Mouse (Mus musculus) CH12.LX (cell line): ENCODE results near the gene Cux1. TPM values are rescaled to one million over a fixed set of nuclear protein-coding genes. Genes with fewer than 3 reads are reported as not detected.
A peak's percentile ranks its signal among the peaks of the same experiment; 100 is the strongest.
"Not testable (repeated sequence)": the region's sequence is repeated elsewhere in the genome, so short reads cannot be mapped to it uniquely, and the experiment has no call there.

Experiments
- DNase-seq: peaks from one replicate; pipeline ENCODE4 v3.0.0-alpha.2; 2013; ENCODE audit errors: extremely low read depth
- H3K27ac ChIP-seq: 2 replicates; pipeline ENCODE4 v1.5.1; 2012; ENCODE audit warnings: low read depth, mild to moderate bottlenecking, control low read depth, moderate library complexity; ENCODE audit not compliant: insufficient read depth
- H3K27me3 ChIP-seq: replicated peaks from 2 replicates; pipeline ENCODE3; 2012; ENCODE audit warnings: inconsistent platforms
- H3K36me3 ChIP-seq, 2 experiments: replicated peaks in 1 of 2; 2 replicates each; pipeline versions ENCODE3 to v1.6.1; 2012; ENCODE audit warnings: inconsistent platforms in 1 of 2, low read length in 1 of 2, mild to moderate bottlenecking in 1 of 2, mixed read lengths in 1 of 2, moderate library complexity in 1 of 2; ENCODE audit not compliant: control insufficient read depth in 1 of 2, insufficient read depth in 1 of 2
- H3K4me1 ChIP-seq, 2 experiments: 2 replicates each; pipeline ENCODE4 v1.6.1; 2012; ENCODE audit warnings: inconsistent platforms in 1 of 2, moderate library complexity in 1 of 2; ENCODE audit not compliant: insufficient read depth in 2 of 2, control insufficient read depth in 1 of 2
- H3K4me2 ChIP-seq: 2 replicates; pipeline ENCODE4 v1.6.1; 2012; ENCODE audit warnings: low read depth, mild to moderate bottlenecking, control low read depth; ENCODE audit not compliant: poor library complexity, insufficient read depth, severe bottlenecking
- H3K4me3 ChIP-seq, 3 experiments: fragments of 150-350 bp in 1 of 3; sonication (generic) in 1 of 3; replicated peaks in 1 of 3; 2 replicates each; pipeline versions ENCODE3 to v1.5.1; 2011 to 2012; ENCODE audit warnings: low read depth in 2 of 3, low read length in 2 of 3, mild to moderate bottlenecking in 2 of 3, moderate library complexity in 2 of 3, control low read depth in 1 of 3, improper control_type of control experiment in 1 of 3, inconsistent platforms in 1 of 3, mixed read lengths in 1 of 3; ENCODE audit not compliant: poor library complexity in 1 of 3
- H3K79me2 ChIP-seq: replicated peaks from 2 replicates; pipeline ENCODE4 v1.6.1; 2012; ENCODE audit warnings: mild to moderate bottlenecking, moderate library complexity; ENCODE audit not compliant: control insufficient read depth, poor library complexity, insufficient read depth, severe bottlenecking; ENCODE audit errors: extremely low read depth
- H3K9ac ChIP-seq: 2 replicates; pipeline ENCODE4 v1.6.1; 2012; ENCODE audit warnings: low read depth, mild to moderate bottlenecking, control low read depth, moderate library complexity; ENCODE audit not compliant: insufficient read depth
- H3K9me3 ChIP-seq: replicated peaks from 2 replicates; pipeline ENCODE3; 2012; ENCODE audit warnings: low read length, inconsistent platforms, mixed read lengths
- BHLHE40 ChIP-seq: IDR thresholded peaks from 2 replicates; pipeline ENCODE4 v1.6.1; 2011; ENCODE audit warnings: mild to moderate bottlenecking, low read depth, low read length, improper control_type of control experiment
- CTCF ChIP-seq, 2 experiments: IDR thresholded peaks in 1 of 2; conservative IDR thresholded peaks in 1 of 2; 2 replicates each; pipeline ENCODE4 v1.5.1; 2011 to 2012; ENCODE audit warnings: low read depth in 2 of 2, low read length in 2 of 2, improper control_type of control experiment in 1 of 2, inconsistent platforms in 1 of 2, mild to moderate bottlenecking in 1 of 2, moderate library complexity in 1 of 2
- ELF1 ChIP-seq: IDR thresholded peaks from 2 replicates; pipeline ENCODE4 v1.6.1; 2014; ENCODE audit warnings: low read depth, mild to moderate bottlenecking, inconsistent platforms, low read length, improper control_type of control experiment
- EP300 ChIP-seq: IDR thresholded peaks from 2 replicates; pipeline ENCODE4 v1.6.1; 2011; ENCODE audit warnings: low read length, improper control_type of control experiment
- ETS1 ChIP-seq: conservative IDR thresholded peaks from 2 replicates; pipeline ENCODE4 v1.6.1; 2012; ENCODE audit warnings: low read depth, mild to moderate bottlenecking, inconsistent platforms, low read length, improper control_type of control experiment, moderate library complexity
- JUND ChIP-seq: conservative IDR thresholded peaks from 2 replicates; pipeline ENCODE4 v1.6.1; 2011; ENCODE audit warnings: low read depth, low read length, improper control_type of control experiment
- KAT2A ChIP-seq: IDR thresholded peaks from 2 replicates; pipeline ENCODE4 v1.6.1; 2012; ENCODE audit warnings: low read length, improper control_type of control experiment, inconsistent platforms; ENCODE audit not compliant: insufficient replicate concordance
- MEF2A ChIP-seq: IDR thresholded peaks from 2 replicates; pipeline ENCODE4 v1.6.1; 2014; ENCODE audit warnings: low read depth, mild to moderate bottlenecking, inconsistent platforms, low read length, improper control_type of control experiment, borderline replicate concordance
- MXI1 ChIP-seq: IDR thresholded peaks from 2 replicates; pipeline ENCODE4 v1.6.1; 2011; ENCODE audit warnings: mild to moderate bottlenecking, low read depth, low read length, improper control_type of control experiment
- POLR2A ChIP-seq: IDR thresholded peaks from 2 replicates; pipeline ENCODE4 v1.6.1; 2011; ENCODE audit warnings: low read depth, mild to moderate bottlenecking, improper control_type of control experiment, low read length
- SIN3A ChIP-seq: IDR thresholded peaks from 2 replicates; pipeline ENCODE4 v1.6.1; 2012; ENCODE audit warnings: low read length, improper control_type of control experiment, inconsistent platforms
- SMC3 ChIP-seq: IDR thresholded peaks from 2 replicates; pipeline ENCODE4 v1.6.1; 2011; ENCODE audit warnings: low read depth, low read length, improper control_type of control experiment
- TBP ChIP-seq: conservative IDR thresholded peaks from 2 replicates; pipeline ENCODE4 v1.6.1; 2011; ENCODE audit warnings: low read depth, low read length, improper control_type of control experiment
- TCF12 ChIP-seq: IDR thresholded peaks from 2 replicates; pipeline ENCODE4 v1.6.1; 2014; ENCODE audit warnings: low read depth, mild to moderate bottlenecking, inconsistent platforms, low read length, improper control_type of control experiment
- USF2 ChIP-seq: conservative IDR thresholded peaks from 2 replicates; pipeline ENCODE4 v1.6.1; 2011; ENCODE audit warnings: low read depth, low read length, improper control_type of control experiment
- ZC3H11A ChIP-seq: IDR thresholded peaks from 2 replicates; pipeline ENCODE4 v1.6.1; 2012; ENCODE audit warnings: low read depth, mild to moderate bottlenecking, inconsistent platforms, low read length, improper control_type of control experiment
- ZMIZ1 ChIP-seq: IDR thresholded peaks from 2 replicates; pipeline ENCODE4 v1.6.1; 2012; ENCODE audit warnings: low read depth, mild to moderate bottlenecking, inconsistent platforms, low read length, improper control_type of control experiment
- dilution Hi-C: fragments of 300-500 bp; cut with MboI; formaldehyde crosslinking; loops from 2 replicates; pipeline ENCODE4 v1.14.3; 2020; ENCODE audit warnings: low sequenced_read_pairs; ENCODE audit not compliant: extremely low pct_unique_long_range_greater_than_20kb, extremely low pct_ligation_motif_present
- in situ Hi-C: fragments of 300-500 bp; cut with MboI; formaldehyde crosslinking; loops from 3 replicates; pipeline ENCODE4 v1.14.3; 2019; ENCODE audit warnings: low sequenced_read_pairs, low pct_ligation_motif_present, low pct_unique_long_range_greater_than_20kb, mixed read lengths
- polyA plus RNA-seq: library from polyadenylated mRNA; unstranded; fragments of >175 nt; gene quantifications from 2 replicates; pipeline ENCODE4 v1.2.1, GENCODE M21; 2012; ENCODE audit warnings: low read depth; ENCODE audit not compliant: insufficient read length
- total RNA-seq, 2 experiments: library from RNA; depleted of rRNA; stranded (reverse); fragments of 300-350 nt in 1 of 2; fragments of >200 nt in 1 of 2; gene quantifications; 2 replicates each; pipeline ENCODE4 v1.2.3; 2012 to 2014

Gene Cux1
- total and polyA plus RNA-seq, 3 experiments, result 12.4 to 21.9 (median 19.6) TPM

DNA sequence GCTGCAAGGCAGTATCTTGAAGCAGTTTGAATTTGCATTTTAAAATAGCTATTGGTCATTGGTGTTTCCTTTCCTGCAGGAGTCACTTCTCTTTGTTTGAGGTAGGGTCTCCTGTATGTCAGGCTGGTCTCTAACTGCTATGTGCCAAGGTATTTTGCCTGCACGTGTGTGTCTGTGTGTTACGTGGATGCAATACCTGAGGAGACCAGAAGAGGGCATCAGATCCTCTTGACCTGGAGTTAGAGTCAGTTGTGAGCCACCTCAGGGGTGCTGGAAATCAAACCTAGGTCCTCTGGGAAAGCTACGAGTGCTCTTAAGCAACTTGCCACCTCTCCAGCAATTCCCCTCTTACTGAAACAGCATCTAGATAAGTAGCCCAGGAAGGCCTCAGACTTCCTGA lies 352.1 kb downstream of the Cux1 start:
- H3K27me3 ChIP-seq, result no peaks in the 10 kb centered on the region
- no peaks in the 10 kb centered on the region for H3K79me2 ChIP-seq
- dilution Hi-C loops (no loop called here), in situ Hi-C loops (no loop called here)
- no peak overlapping the region for H3K4me2 ChIP-seq
- no peak overlapping the region for H3K4me3 ChIP-seq
- H3K36me3 ChIP-seq, result peaks cover 8 to 23% of the 10 kb centered on the region in 2 experiments
- TF ChIP-seq SMC3 (peak; percentile 21; the same call in 1 of the 2 replicates), CTCF (conservative IDR thresholded peaks at IDR 0.05 in 1 of 2, IDR thresholded peaks at IDR 0.05 in 1 of 2; ENCODE audit: low read depth in 2 of 2, low read length in 2 of 2) (peak in 1 of 2 experiments; percentile 31; a peak in 2 of 4 replicates), KAT2A (no peak)
- no peak overlapping the region for H3K9ac ChIP-seq
- no peak overlapping the region for H3K27ac ChIP-seq
- peaks cover 13% of the 10 kb centered on the region for H3K9me3 ChIP-seq
- DNase-seq, result no peak
- H3K4me1 ChIP-seq, result peaks cover 14 to 23% of the 10 kb centered on the region in 2 experiments

DNA sequence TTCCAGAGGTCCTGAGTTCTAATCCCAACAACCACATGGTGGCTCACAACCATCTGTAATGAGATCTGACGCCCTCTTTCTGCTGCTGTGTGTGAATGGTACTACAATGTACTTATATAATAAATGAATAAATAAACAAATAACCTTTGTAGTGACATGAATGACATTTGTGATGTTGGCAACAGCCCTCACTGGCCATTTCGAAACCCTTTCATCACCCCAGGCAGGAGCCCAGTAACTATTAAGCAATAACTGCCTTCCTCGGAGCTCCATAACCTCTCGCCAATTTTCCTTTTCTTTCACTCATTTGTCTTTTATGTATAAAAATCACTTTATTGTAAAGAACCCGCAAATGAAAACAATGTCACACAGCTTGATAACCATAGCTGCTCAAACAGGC lies 353.6 kb downstream of the Cux1 start:
- no peak for DNase-seq
- Histone ChIP-seq H3K4me2 (no peak overlapping the region), H3K27me3 (no peaks in the 10 kb centered on the region), H3K36me3 (peaks cover 3 to 8% of the 10 kb centered on the region in 2 experiments), H3K27ac (no peak overlapping the region), H3K4me3 (no peak overlapping the region), H3K4me1 (peaks cover 12 to 24% of the 10 kb centered on the region in 2 experiments), H3K79me2 (no peaks in the 10 kb centered on the region), H3K9ac (no peak overlapping the region), H3K9me3 (peaks cover 13% of the 10 kb centered on the region)
- in situ Hi-C loops, result no loop called here
- dilution Hi-C loops, result no loop called here
- TF ChIP-seq POLR2A (no peak), BHLHE40 (no peak), JUND (no peak), ELF1 (no peak), MEF2A (no peak), ZC3H11A (no peak), SIN3A (no peak), MXI1 (no peak), ETS1 (no peak), TCF12 (no peak), TBP (no peak), SMC3 (no peak)

DNA sequence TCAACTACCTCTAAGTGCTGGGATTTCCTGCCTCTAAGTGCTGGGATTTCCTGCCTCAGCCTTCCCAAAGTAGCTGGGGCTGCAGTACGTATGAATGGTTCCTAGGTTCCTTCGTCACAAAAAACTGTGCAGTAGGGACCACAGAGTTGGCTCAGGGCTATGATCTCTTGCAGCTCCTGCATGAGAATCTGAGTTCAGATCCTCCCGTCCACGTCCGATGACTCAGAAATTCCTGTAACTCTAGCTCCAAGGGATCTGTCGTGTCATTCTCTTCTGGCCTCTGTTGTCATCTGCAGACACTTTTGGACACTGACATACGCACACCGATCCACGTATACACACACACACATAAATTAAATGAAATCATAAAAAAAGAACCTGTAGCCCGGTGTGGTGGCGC lies 354.6 kb downstream of the Cux1 start:
- H3K4me1 ChIP-seq, result peaks cover 3 to 14% of the 10 kb centered on the region in 2 experiments
- dilution Hi-C loops (no loop called here), in situ Hi-C loops (no loop called here)
- H3K27me3 ChIP-seq, result no peaks in the 10 kb centered on the region
- TF ChIP-seq ETS1, result no peak
- TF ChIP-seq EP300, result no peak
- no peak for TF ChIP-seq ELF1
- no peak for TF ChIP-seq USF2
- no peak for TF ChIP-seq MXI1
- TF ChIP-seq TBP, result no peak
- no peak for TF ChIP-seq ZMIZ1
- TF ChIP-seq CTCF (conservative IDR thresholded peaks at IDR 0.05 in 1 of 2, IDR thresholded peaks at IDR 0.05 in 1 of 2; ENCODE audit: low read depth in 2 of 2, low read length in 2 of 2), result no peak
- no peak overlapping the region for H3K27ac ChIP-seq
- no peak overlapping the region for H3K9ac ChIP-seq
- no peak for DNase-seq
- no peak overlapping the region for H3K4me3 ChIP-seq
- H3K4me2 ChIP-seq, result no peak overlapping the region
- H3K36me3 ChIP-seq, result no peaks in the 10 kb centered on the region
- H3K9me3 ChIP-seq, result peaks cover 13% of the 10 kb centered on the region
- H3K79me2 ChIP-seq, result no peaks in the 10 kb centered on the region

DNA sequence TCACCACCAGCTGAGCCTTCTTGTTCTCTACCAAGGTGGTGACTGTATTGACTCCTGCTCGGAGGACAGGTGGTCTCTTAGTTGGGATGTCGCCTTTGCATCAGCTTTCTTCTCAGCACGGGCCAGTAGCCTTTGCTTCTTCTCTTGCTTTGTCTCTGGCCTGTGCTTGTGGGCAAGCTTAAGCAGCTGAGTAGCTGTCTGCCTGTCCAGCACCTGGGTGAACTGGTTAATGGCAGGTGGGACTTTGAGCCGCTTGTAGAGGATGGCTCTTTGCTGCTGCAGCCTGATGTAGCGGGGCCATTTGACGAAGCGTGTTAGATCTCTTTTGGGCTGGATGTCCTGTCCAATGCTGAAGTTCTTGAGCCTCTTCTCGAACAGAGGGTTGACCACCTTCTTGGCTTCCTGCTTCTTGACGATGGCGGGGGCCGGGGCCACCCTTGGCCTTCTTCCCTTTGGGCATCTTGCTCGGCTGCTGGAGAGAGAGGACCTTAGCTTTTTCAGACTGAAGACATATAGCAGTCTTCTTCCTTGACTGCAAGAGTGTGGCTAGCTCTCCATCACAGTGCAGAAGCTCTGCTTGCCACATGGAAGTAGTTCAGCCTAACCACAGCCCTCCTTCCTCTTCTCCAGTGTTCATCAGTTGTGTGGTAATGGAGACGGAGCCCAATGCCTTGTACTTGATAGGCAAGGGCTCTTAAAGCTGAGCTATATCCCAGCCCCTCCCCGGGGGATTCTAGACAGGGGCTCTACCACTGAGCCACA lies 355.8 kb downstream of the Cux1 start:
- H3K79me2 ChIP-seq, H3K27ac ChIP-seq, DNase-seq, H3K9ac ChIP-seq, H3K36me3 ChIP-seq, H3K4me3 ChIP-seq, H3K4me2 ChIP-seq, dilution Hi-C loops, in situ Hi-C loops, H3K4me1 ChIP-seq, H3K27me3 ChIP-seq: not testable (repeated sequence)
- H3K9me3 ChIP-seq, result peaks cover 13% of the 10 kb centered on the region
